Mouse (Mus musculus) kidney, adult 2 months (tissue): ENCODE results near the gene Itpripl1. TPM values are rescaled to one million over a fixed set of nuclear protein-coding genes. Genes with fewer than 3 reads are reported as not detected.
"Not testable (repeated sequence)": the region's sequence is repeated elsewhere in the genome, so short reads cannot be mapped to it uniquely, and the experiment has no call there.

Experiments
- DNase-seq: peaks from one replicate; pipeline ENCODE4 v3.0.0; 2021
- H3K27ac ChIP-seq: fragments of 200-500 bp; 2 replicates; pipeline ENCODE4 v1.5.1; 2012; ENCODE audit warnings: low read depth, low read length, control low read depth, inconsistent platforms; ENCODE audit not compliant: insufficient read depth
- H3K27me3 ChIP-seq: fragments of 200-500 bp; replicated peaks from 2 replicates; pipeline ENCODE4 v1.6.1; 2012; ENCODE audit warnings: mild to moderate bottlenecking, moderate library complexity, low read length, inconsistent platforms; ENCODE audit not compliant: control insufficient read depth, insufficient read depth
- H3K36me3 ChIP-seq: fragments of 200-500 bp; 2 replicates; pipeline ENCODE4 v1.6.1; 2012; ENCODE audit warnings: mild to moderate bottlenecking, moderate library complexity, low read length, inconsistent platforms; ENCODE audit not compliant: control insufficient read depth, insufficient read depth
- H3K4me1 ChIP-seq: fragments of 200-500 bp; 2 replicates; pipeline ENCODE4 v1.6.1; 2011; ENCODE audit warnings: low read length; ENCODE audit not compliant: control insufficient read depth, insufficient read depth
- H3K4me3 ChIP-seq: fragments of 200-500 bp; 2 replicates; pipeline ENCODE4 v1.5.1; 2011; ENCODE audit warnings: mild to moderate bottlenecking, low read depth, low read length, control low read depth; ENCODE audit not compliant: insufficient read depth
- CTCF ChIP-seq: fragments of 200-500 bp; conservative IDR thresholded peaks from 2 replicates; pipeline ENCODE4 v1.5.1; 2011; ENCODE audit warnings: low read depth, mild to moderate bottlenecking, control low read depth, low read length, moderate library complexity, mixed read lengths; ENCODE audit not compliant: insufficient read depth, insufficient read length
- POLR2A ChIP-seq: fragments of 200-500 bp; IDR thresholded peaks from one replicate; pipeline ENCODE4 v1.6.1; 2011; ENCODE audit warnings: low read depth, low read length, control low read depth
- WGBS: fragments of 180-500 bp; shearing (Covaris S2); methylation state at CpG from one replicate; pipeline ENCODE4 v1.1.7; 2018; 5-methylcytosine and 5-hydroxymethylcytosine counted together
- polyA plus RNA-seq: library from polyadenylated mRNA; depleted of rRNA; stranded (reverse); fragments of >200 nt; gene quantifications from 2 replicates; pipeline ENCODE4 v1.2.3, GENCODE M21; 2012; rRNA removed

Itpripl1 gene
- polyA plus RNA-seq, 1 experiment: 17.3 TPM

- peak within 1 kb of the TSS; percentile 55 for H3K27ac ChIP-seq
- H3K4me3 ChIP-seq: peak within 1 kb of the TSS; percentile 63
- TF ChIP-seq POLR2A (peak; percentile 61), CTCF (no peak)
- H3K36me3 ChIP-seq: no peaks in the 10 kb centered on the region
- DNase-seq: peak; percentile 95
- WGBS: 2% methylated on average over 57 of the region's 57 CpGs
- no peaks in the 10 kb centered on the region for H3K27me3 ChIP-seq
- H3K4me1 ChIP-seq: peaks cover 3% of the 10 kb centered on the region; the same call in 1 of the 2 replicates
These were observed 9.4 kb downstream of the Itpripl1 start, which contains the start of gene Ncaph for GRCm38 (mm10) chr2:127133621-127134461. Gene Ncaph (minus strand): TSS chr2:127133954.

GRCm38 (mm10) chr2:127131353-127131752, 11.9 kb downstream of the Itpripl1 start:
- DNase-seq: no peak
- H3K4me3 ChIP-seq: no peak overlapping the region
- WGBS: 57% methylated on average over 8 of the region's 8 CpGs
- no peaks in the 10 kb centered on the region for H3K36me3 ChIP-seq
- H3K27ac ChIP-seq: no peak overlapping the region
- TF ChIP-seq CTCF: no peak
- TF ChIP-seq POLR2A: no peak
- H3K4me1 ChIP-seq: no peaks in the 10 kb centered on the region
- H3K27me3 ChIP-seq: no peaks in the 10 kb centered on the region

DNA sequence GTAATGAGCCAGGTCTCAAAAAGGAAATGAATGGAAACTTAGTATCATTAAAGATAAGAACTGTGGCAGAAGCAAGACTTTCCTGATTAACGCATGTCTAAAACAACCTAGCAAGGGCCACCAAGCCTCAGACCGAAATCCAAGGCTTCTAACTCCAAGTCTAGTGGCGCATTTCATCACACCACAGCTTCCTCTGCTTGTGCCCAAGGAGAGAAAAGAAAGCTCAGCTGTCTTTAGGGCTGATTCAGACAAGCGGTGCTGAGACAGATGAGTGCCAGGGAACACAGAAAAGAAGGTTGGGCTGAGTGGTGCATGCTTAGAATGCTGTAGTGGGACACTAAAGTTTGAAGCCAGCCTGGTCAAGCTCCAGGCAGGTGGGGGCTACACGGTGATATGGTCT, 14.3 kb downstream of the Itpripl1 start:
- H3K36me3 ChIP-seq: no peaks in the 10 kb centered on the region
- no peak for TF ChIP-seq CTCF
- no peak for TF ChIP-seq POLR2A
- no peak overlapping the region for H3K4me3 ChIP-seq
- WGBS: 87% methylated on average over 5 of the region's 5 CpGs
- DNase-seq: no peak
- no peaks in the 10 kb centered on the region for H3K4me1 ChIP-seq
- H3K27me3 ChIP-seq: no peaks in the 10 kb centered on the region
- no peak overlapping the region for H3K27ac ChIP-seq

- DNase-seq: peak; percentile 72
- 69% methylated on average over 8 of the region's 8 CpGs for WGBS
- no peak for TF ChIP-seq CTCF
- TF ChIP-seq POLR2A: no peak
- Histone ChIP-seq H3K36me3 (no peaks in the 10 kb centered on the region), H3K27ac (peak overlapping the region; percentile 69), H3K4me1 (no peaks in the 10 kb centered on the region), H3K4me3 (peak overlapping the region; percentile 13), H3K27me3 (no peaks in the 10 kb centered on the region)
These were observed 21.5 kb downstream of the Itpripl1 start for GRCm38 (mm10) chr2:127121591-127122235.

GRCm38 (mm10) chr2:127108986-127109385, 34.3 kb downstream of the Itpripl1 start:
- TF ChIP-seq CTCF (no peak), POLR2A (no peak)
- H3K4me3 ChIP-seq: no peak overlapping the region
- H3K27ac ChIP-seq: no peak overlapping the region
- WGBS: 90% methylated on average over 4 of the region's 4 CpGs
- H3K4me1 ChIP-seq: no peaks in the 10 kb centered on the region
- no peaks in the 10 kb centered on the region for H3K36me3 ChIP-seq
- no peak for DNase-seq
- H3K27me3 ChIP-seq: no peaks in the 10 kb centered on the region

DNA sequence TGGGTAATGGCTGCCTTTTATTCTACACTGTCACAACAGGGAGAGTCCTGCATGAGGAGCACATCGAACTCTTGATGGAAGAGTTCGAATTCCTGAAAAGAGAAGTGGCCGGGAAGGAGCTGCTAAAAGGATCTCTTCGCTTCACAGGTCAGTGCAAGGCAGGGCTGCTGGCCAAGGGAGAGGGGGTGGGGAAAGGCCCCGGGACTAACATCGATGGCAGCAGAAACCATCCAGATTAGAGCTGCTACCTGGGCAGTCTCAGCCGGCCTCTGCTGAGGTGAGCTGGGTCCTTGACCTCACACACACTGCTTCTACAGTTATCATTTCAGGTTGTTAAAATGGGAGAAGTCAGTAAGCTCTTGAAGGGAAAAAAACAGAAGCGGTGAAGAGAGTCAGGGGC, 51.2 kb downstream of the Itpripl1 start:
- WGBS: 51% methylated on average over 8 of the region's 8 CpGs

DNA sequence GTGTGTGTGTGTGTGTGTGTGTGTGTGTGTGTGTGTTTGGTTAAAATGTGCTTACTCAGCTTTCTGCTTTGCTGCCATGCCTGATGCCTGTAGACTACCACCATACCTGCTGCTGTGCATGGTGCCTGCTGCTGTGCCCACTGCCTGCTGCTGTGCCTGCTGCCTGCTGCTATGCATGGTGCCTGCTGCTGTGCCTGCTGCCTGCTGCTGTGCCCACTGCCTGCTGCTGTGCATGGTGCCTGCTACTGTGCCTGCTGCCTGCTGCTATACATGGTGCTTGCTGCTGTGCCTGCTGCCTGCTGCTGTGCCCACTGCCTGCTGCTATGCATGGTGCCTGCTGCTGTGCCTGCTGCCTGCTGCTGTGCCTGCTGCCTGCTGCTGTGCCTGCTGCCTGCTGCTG, 53.1 kb downstream of the Itpripl1 start:
- not testable (repeated sequence) for H3K36me3 ChIP-seq, H3K27me3 ChIP-seq, H3K27ac ChIP-seq, H3K4me1 ChIP-seq, H3K4me3 ChIP-seq, DNase-seq

More for the DNA sequence above, 51.2 kb downstream of the Itpripl1 start:
- peak; percentile 23 for DNase-seq
- H3K27me3 ChIP-seq: no peaks in the 10 kb centered on the region
- peaks cover 4% of the 10 kb centered on the region; the same call in 1 of the 2 replicates for H3K36me3 ChIP-seq
- H3K4me1 ChIP-seq: no peaks in the 10 kb centered on the region
- H3K4me3 ChIP-seq: no peak overlapping the region
- no peak overlapping the region for H3K27ac ChIP-seq
- TF ChIP-seq CTCF (no peak), POLR2A (no peak)

Other genes with a start within 250 kb of the Itpripl1 start
- 19.2 and 24.9 TPM in 2 replicates for gene Sppl2a, start 210.2 kb downstream of the Itpripl1 start, polyA plus RNA-seq
- 1.8 and 2.4 TPM in 2 replicates for gene Ap4e1, start 134.7 kb downstream of the Itpripl1 start, polyA plus RNA-seq
- gene Blvra, start 72.8 kb downstream of the Itpripl1 start, polyA plus RNA-seq: 30.1 and 43.3 TPM in 2 replicates
- 0.34 and 0.61 TPM in 2 replicates for gene Ncaph, start 9.5 kb downstream of the Itpripl1 start, polyA plus RNA-seq
- 2.8 TPM in 2 replicates for gene 1810024B03Rik, start 64.8 kb upstream of the Itpripl1 start, polyA plus RNA-seq
- 45.9 and 46.8 TPM in 2 replicates for gene Snrnp200, start 64.9 kb upstream of the Itpripl1 start, polyA plus RNA-seq
- gene Ciao1, start 104.4 kb upstream of the Itpripl1 start, polyA plus RNA-seq: 101 and 114 TPM in 2 replicates
- 90.0 and 105 TPM in 2 replicates for gene Tmem127, start 104.5 kb upstream of the Itpripl1 start, polyA plus RNA-seq
- 57.2 and 62.2 TPM in 2 replicates for gene Stard7, start 126.8 kb upstream of the Itpripl1 start, polyA plus RNA-seq
- gene Dusp2, start 192.7 kb upstream of the Itpripl1 start, polyA plus RNA-seq: 1.0 and 5.7 TPM in 2 replicates
- not detected in 2 replicates for gene Astl, start 195.2 kb upstream of the Itpripl1 start, polyA plus RNA-seq
- gene Adra2b, start 219.8 kb upstream of the Itpripl1 start, polyA plus RNA-seq: 64.7 and 68.2 TPM in 2 replicates